Mouse (Mus musculus) megakaryocyte progenitor cell, adult 5-6 weeks (primary cell): ENCODE results near the gene Oaf. TPM values are rescaled to one million over a fixed set of nuclear protein-coding genes. Genes with fewer than 3 reads are reported as not detected.

Experiments used
- total RNA-seq, 2 experiments: library from RNA; stranded (forward) in 1 of 2; stranded (reverse) in 1 of 2; fragments of 157-497, 149-512 nt in 1 of 2; fragments of 200-1000 nt in 1 of 2; gene quantifications; 2 replicates each; pipeline versions ENCODE4 v1.2.3 to v1.2.4; 2015 to 2017

Gene Oaf
- total RNA-seq, 2 experiments from 2014 or later = 17.0 to 19.2 TPM

Other genes with a start within 250 kb of the Oaf start
- gene Arhgef12, start 132.7 kb downstream of the Oaf start, total RNA-seq (2015) = 2.4 and 3.1 TPM in 2 replicates
- gene Arhgef12, start 132.7 kb downstream of the Oaf start, total RNA-seq (2017) = 1.7 and 2.3 TPM in 2 replicates
- gene Tmem136, start 123.3 kb downstream of the Oaf start, total RNA-seq (2015) = not detected in 2 replicates
- gene Tmem136, start 123.3 kb downstream of the Oaf start, total RNA-seq (2017) = not detected in 2 replicates
- not detected in 2 replicates for gene Pou2f3, start 29.5 kb downstream of the Oaf start, total RNA-seq (2015)
- not detected in 2 replicates for gene Pou2f3, start 29.5 kb downstream of the Oaf start, total RNA-seq (2017)
- not detected in 2 replicates for gene Trim29, start 70.9 kb upstream of the Oaf start, total RNA-seq (2015)
- gene Trim29, start 70.9 kb upstream of the Oaf start, total RNA-seq (2017) = not detected in 2 replicates